Mouse (Mus musculus): ENCODE measurements at regions not wholly inside any gene's neighbourhood (a gene's known extent, or its start where the extent isn't known, plus 50 kb on each side); places are given as distances from the start of the nearest gene placed in this dataset.
"Not testable (repeated sequence)": the region's sequence is repeated elsewhere in the genome, so short reads cannot be mapped to it uniquely, and the experiment has no call there.

GRCm38 (mm10) chr11:14136142-14136541 is 462.9 kb upstream of the Pom121l12 start:
- Histone ChIP-seq H3K4me3 (ENCODE audit: extremely low read depth, insufficient read depth, insufficient read length) (no peak overlapping the region), H3K4me1 (ENCODE audit: control insufficient read depth, insufficient read depth, insufficient read length) (no peaks in the 10 kb centered on the region), H3K27ac (ENCODE audit: insufficient read depth, low read length) (no peak overlapping the region), H3K36me3 (ENCODE audit: control insufficient read depth, insufficient read depth, low read length) (no peaks in the 10 kb centered on the region), H3K27me3 (ENCODE audit: control insufficient read depth, insufficient read depth, low read length) (no peaks in the 10 kb centered on the region)
- TF ChIP-seq CTCF (IDR thresholded peaks at IDR 0.05; ENCODE audit: extremely low read depth, insufficient read depth, insufficient read length, insufficient replicate concordance) (no peak), POLR2A (IDR thresholded peaks at IDR 0.05; ENCODE audit: low read depth, low read length) (no peak)
- no peak for DNase-seq (ENCODE audit: low read depth in 1 of 2, low spot score in 2 of 2)

- WGBS, result 38% methylated on average over 3 of the region's 3 CpGs
- peak in 1 of 2 experiments; percentile 17 for DNase-seq (ENCODE audit: low read depth in 1 of 2, low spot score in 2 of 2)
- H3K4me1 ChIP-seq (ENCODE audit: control insufficient read depth, insufficient read depth, insufficient read length); H3K36me3 ChIP-seq (ENCODE audit: control insufficient read depth, insufficient read depth, low read length); H3K27ac ChIP-seq (ENCODE audit: insufficient read depth, low read length); H3K4me3 ChIP-seq (ENCODE audit: extremely low read depth, insufficient read depth, insufficient read length); H3K27me3 ChIP-seq (ENCODE audit: control insufficient read depth, insufficient read depth, low read length): not testable (repeated sequence)
Measured at GRCm38 (mm10) chr11:14142376-14142775, 456.7 kb upstream of the Pom121l12 start.

- TF ChIP-seq POLR2A (IDR thresholded peaks at IDR 0.05; ENCODE audit: low read depth, low read length), result no peak
- no peak overlapping the region for H3K27ac ChIP-seq (ENCODE audit: insufficient read depth, low read length)
- 78% methylated on average over 4 of the region's 4 CpGs for WGBS
- 0 out of 2 replicates have a peak, but pooled peaks cover 2% of the 10 kb centered on the region for H3K4me1 ChIP-seq (ENCODE audit: control insufficient read depth, insufficient read depth, insufficient read length)
- no peak for DNase-seq (ENCODE audit: low read depth in 1 of 2, low spot score in 2 of 2)
- H3K27me3 ChIP-seq (ENCODE audit: control insufficient read depth, insufficient read depth, low read length), result no peaks in the 10 kb centered on the region
- no peak overlapping the region for H3K4me3 ChIP-seq (ENCODE audit: extremely low read depth, insufficient read depth, insufficient read length)
- H3K36me3 ChIP-seq (ENCODE audit: control insufficient read depth, insufficient read depth, low read length), result no peaks in the 10 kb centered on the region
Measured at GRCm38 (mm10) chr11:14147639-14148038, 451.4 kb upstream of the Pom121l12 start.

- H3K27me3 ChIP-seq (ENCODE audit: control insufficient read depth, insufficient read depth, low read length), result no peaks in the 10 kb centered on the region
- TF ChIP-seq CTCF (IDR thresholded peaks at IDR 0.05; ENCODE audit: extremely low read depth, insufficient read depth, insufficient read length, insufficient replicate concordance) (no peak), POLR2A (IDR thresholded peaks at IDR 0.05; ENCODE audit: low read depth, low read length) (no peak)
- 73% methylated on average over 3 of the region's 3 CpGs for WGBS
Measured at GRCm38 (mm10) chr11:14159366-14159765, 439.7 kb upstream of the Pom121l12 start.

GRCm38 (mm10) chr11:14169478-14169877 is 429.6 kb upstream of the Pom121l12 start:
- Histone ChIP-seq H3K4me1 (ENCODE audit: control insufficient read depth, insufficient read depth, insufficient read length) (no peaks in the 10 kb centered on the region), H3K27ac (ENCODE audit: insufficient read depth, low read length) (no peak overlapping the region), H3K36me3 (ENCODE audit: control insufficient read depth, insufficient read depth, low read length) (no peaks in the 10 kb centered on the region), H3K27me3 (ENCODE audit: control insufficient read depth, insufficient read depth, low read length) (no peaks in the 10 kb centered on the region), H3K4me3 (ENCODE audit: extremely low read depth, insufficient read depth, insufficient read length) (no peak overlapping the region)
- TF ChIP-seq CTCF (IDR thresholded peaks at IDR 0.05; ENCODE audit: extremely low read depth, insufficient read depth, insufficient read length, insufficient replicate concordance) (no peak), POLR2A (IDR thresholded peaks at IDR 0.05; ENCODE audit: low read depth, low read length) (no peak)
- DNase-seq (ENCODE audit: low read depth in 1 of 2, low spot score in 2 of 2), result no peak
- WGBS, result 68% methylated on average over 6 of the region's 6 CpGs

More at GRCm38 (mm10) chr11:14159366-14159765, 439.7 kb upstream of the Pom121l12 start:
- no peaks in the 10 kb centered on the region for H3K4me1 ChIP-seq (ENCODE audit: control insufficient read depth, insufficient read depth, insufficient read length)
- no peaks in the 10 kb centered on the region for H3K36me3 ChIP-seq (ENCODE audit: control insufficient read depth, insufficient read depth, low read length)
- no peak overlapping the region for H3K27ac ChIP-seq (ENCODE audit: insufficient read depth, low read length)
- no peak overlapping the region for H3K4me3 ChIP-seq (ENCODE audit: extremely low read depth, insufficient read depth, insufficient read length)
- DNase-seq (ENCODE audit: low read depth in 1 of 2, low spot score in 2 of 2), result no peak

- H3K4me1 ChIP-seq (ENCODE audit: control insufficient read depth, insufficient read depth, insufficient read length), result no peaks in the 10 kb centered on the region
- H3K36me3 ChIP-seq (ENCODE audit: control insufficient read depth, insufficient read depth, low read length), result no peaks in the 10 kb centered on the region
- no peak overlapping the region for H3K4me3 ChIP-seq (ENCODE audit: extremely low read depth, insufficient read depth, insufficient read length)
- H3K27ac ChIP-seq (ENCODE audit: insufficient read depth, low read length), result no peak overlapping the region
- 65% methylated on average over 2 of the region's 2 CpGs for WGBS
- TF ChIP-seq CTCF (IDR thresholded peaks at IDR 0.05; ENCODE audit: extremely low read depth, insufficient read depth, insufficient read length, insufficient replicate concordance) (no peak), POLR2A (IDR thresholded peaks at IDR 0.05; ENCODE audit: low read depth, low read length) (no peak)
- DNase-seq (ENCODE audit: low read depth in 1 of 2, low spot score in 2 of 2), result no peak
- no peaks in the 10 kb centered on the region for H3K27me3 ChIP-seq (ENCODE audit: control insufficient read depth, insufficient read depth, low read length)
Measured at GRCm38 (mm10) chr11:14174594-14174993, 424.5 kb upstream of the Pom121l12 start.

- Histone ChIP-seq H3K4me3 (ENCODE audit: extremely low read depth, insufficient read depth, insufficient read length) (no peak overlapping the region), H3K27ac (ENCODE audit: insufficient read depth, low read length) (no peak overlapping the region), H3K27me3 (ENCODE audit: control insufficient read depth, insufficient read depth, low read length) (no peaks in the 10 kb centered on the region), H3K4me1 (ENCODE audit: control insufficient read depth, insufficient read depth, insufficient read length) (no peaks in the 10 kb centered on the region), H3K36me3 (ENCODE audit: control insufficient read depth, insufficient read depth, low read length) (no peaks in the 10 kb centered on the region)
- 76% methylated on average over 1 of the region's 1 CpGs for WGBS
- DNase-seq (ENCODE audit: low read depth in 1 of 2, low spot score in 2 of 2), result no peak
- TF ChIP-seq CTCF (IDR thresholded peaks at IDR 0.05; ENCODE audit: extremely low read depth, insufficient read depth, insufficient read length, insufficient replicate concordance) (no peak), POLR2A (IDR thresholded peaks at IDR 0.05; ENCODE audit: low read depth, low read length) (no peak)
Measured at GRCm38 (mm10) chr11:14182020-14182419, 417.1 kb upstream of the Pom121l12 start.

Measured in spleen, adult 2 months (tissue).